Mouse (Mus musculus): Measurements from ENCODE around the gene Dcn. TPM values are rescaled to one million over a fixed set of nuclear protein-coding genes. Genes with fewer than 3 reads are reported as not detected.

Gene Dcn
- polyA plus RNA-seq (2015; fragmentation: Nextera tagmentation; extraction: Ambion mirVana): 59.4 and 59.7 TPM in 2 replicates

DNA sequence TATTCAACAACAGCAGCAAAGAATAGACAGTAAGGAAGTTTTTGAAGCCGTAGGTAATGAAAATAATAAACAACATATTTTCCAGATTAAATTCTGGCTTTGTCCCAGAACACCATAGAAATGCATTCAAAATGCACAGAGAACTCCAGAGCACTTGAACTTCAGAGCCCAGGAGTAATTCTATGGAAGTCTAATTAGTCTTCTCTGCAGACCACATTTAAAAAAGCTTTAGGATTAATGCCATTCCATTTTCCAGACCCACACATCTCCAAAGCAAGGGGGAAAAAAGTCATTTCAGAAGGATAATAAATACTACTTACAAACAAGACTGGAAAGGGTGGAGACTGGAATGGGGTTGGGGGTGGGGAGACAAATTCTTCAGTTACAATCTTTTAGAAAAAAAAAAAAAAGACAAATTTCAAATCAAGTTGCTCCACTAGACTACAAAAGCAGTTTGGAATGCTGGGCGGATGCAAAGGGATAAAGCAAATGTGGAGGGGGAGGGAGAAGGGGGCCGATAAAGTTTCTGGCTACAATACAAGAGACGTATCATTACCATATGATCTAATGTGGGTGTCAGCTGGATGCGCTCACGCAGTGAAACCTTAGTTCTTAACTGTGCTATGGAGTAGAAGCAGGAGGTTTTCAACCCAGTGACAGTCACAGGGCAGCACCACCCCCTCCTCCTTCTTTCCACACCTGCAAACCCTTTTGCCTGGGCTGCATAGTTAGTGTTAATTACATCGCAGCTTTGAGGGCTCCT is at the start of gene Dcn:
TSS of gene Dcn (plus strand) at position 606 of the 763 bp plus-strand sequence.
- no peak within 1 kb of the TSS for H3K27ac ChIP-seq (replicated peaks)
- no peak within 1 kb of the TSS for H3K4me3 ChIP-seq (replicated peaks)
- H3K9ac ChIP-seq: no peak within 1 kb of the TSS
- H3K4me2 ChIP-seq: no peak within 1 kb of the TSS
- H3K36me3 ChIP-seq (replicated peaks): no peaks in the 10 kb centered on the region
- no peaks in the 10 kb centered on the region for H3K9me3 ChIP-seq (replicated peaks)
- H3K27me3 ChIP-seq: no peaks in the 10 kb centered on the region
- WGBS (ENCODE audit: insufficient replicate concordance): 23% methylated on average over 7 of the region's 7 CpGs
- ATAC-seq (ENCODE audit: insufficient read depth): no peak
- H3K4me1 ChIP-seq (replicated peaks): no peaks in the 10 kb centered on the region

DNA sequence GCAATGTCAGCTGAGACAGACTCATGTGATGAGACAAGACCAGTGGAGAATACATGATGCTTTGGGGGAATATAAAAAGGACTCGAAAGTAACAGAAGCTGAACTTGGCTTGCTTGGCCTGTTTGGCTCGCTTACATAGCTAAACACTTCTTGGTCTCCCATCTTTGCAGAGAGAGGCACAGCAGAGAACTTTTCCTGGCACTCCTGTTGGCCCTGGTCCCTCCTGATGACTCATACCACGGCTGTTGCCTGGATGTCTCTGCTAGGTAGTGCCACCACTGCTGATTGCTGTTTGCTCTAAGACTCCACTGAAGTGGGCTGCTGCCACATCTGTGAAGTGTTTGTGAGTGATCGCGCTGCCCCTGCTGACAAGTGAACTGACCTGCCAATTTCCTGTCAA is 42.7 kb upstream of the Dcn start:
- 60% methylated on average over 5 of the region's 5 CpGs for WGBS (ENCODE audit: insufficient replicate concordance)
- no peaks in the 10 kb centered on the region for H3K9me3 ChIP-seq (replicated peaks)
- H3K27ac ChIP-seq (replicated peaks): no peak overlapping the region
- H3K9ac ChIP-seq: no peak overlapping the region
- no peak overlapping the region for H3K4me3 ChIP-seq (replicated peaks)
- no peaks in the 10 kb centered on the region for H3K36me3 ChIP-seq (replicated peaks)
- no peak for ATAC-seq (ENCODE audit: insufficient read depth)
- no peaks in the 10 kb centered on the region for H3K27me3 ChIP-seq
- no peak overlapping the region for H3K4me2 ChIP-seq
- H3K4me1 ChIP-seq (replicated peaks): no peaks in the 10 kb centered on the region

DNA sequence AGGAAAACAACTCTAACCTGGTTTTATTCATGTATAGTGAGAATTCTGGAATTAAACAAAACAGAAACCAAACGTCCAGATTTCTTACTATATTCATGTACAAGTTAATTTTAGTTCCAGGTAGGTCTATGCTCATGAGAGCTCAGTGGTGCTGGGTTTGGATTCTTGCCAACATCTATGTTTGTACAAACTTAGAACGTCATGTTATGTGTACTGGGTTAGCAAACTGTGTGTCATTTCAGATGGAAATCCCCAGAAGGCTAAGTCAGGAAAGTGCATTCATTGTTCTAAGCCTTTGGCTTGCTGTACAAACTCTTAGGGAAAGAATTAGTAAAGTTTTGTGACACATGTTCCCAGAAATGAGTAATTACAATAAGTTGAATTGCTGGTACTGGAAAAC is 37.1 kb upstream of the Dcn start:
- no peaks in the 10 kb centered on the region for H3K27me3 ChIP-seq
- no peak overlapping the region for H3K4me2 ChIP-seq
- no peaks in the 10 kb centered on the region for H3K4me1 ChIP-seq (replicated peaks)
- H3K9me3 ChIP-seq (replicated peaks): no peaks in the 10 kb centered on the region
- H3K36me3 ChIP-seq (replicated peaks): no peaks in the 10 kb centered on the region
- 30% methylated on average over 2 of the region's 2 CpGs for WGBS (ENCODE audit: insufficient replicate concordance)
- no peak overlapping the region for H3K9ac ChIP-seq
- no peak for ATAC-seq (ENCODE audit: insufficient read depth)
- H3K4me3 ChIP-seq (replicated peaks): no peak overlapping the region
- no peak overlapping the region for H3K27ac ChIP-seq (replicated peaks)

- no peaks in the 10 kb centered on the region for H3K36me3 ChIP-seq (replicated peaks)
- H3K27me3 ChIP-seq: no peaks in the 10 kb centered on the region
- H3K9me3 ChIP-seq (replicated peaks): no peaks in the 10 kb centered on the region
- WGBS (ENCODE audit: insufficient replicate concordance): 56% methylated on average over 4 of the region's 4 CpGs
- H3K4me1 ChIP-seq (replicated peaks): no peaks in the 10 kb centered on the region
- H3K27ac ChIP-seq (replicated peaks): no peak overlapping the region
- H3K9ac ChIP-seq: no peak overlapping the region
- no peak for ATAC-seq (ENCODE audit: insufficient read depth)
- H3K4me3 ChIP-seq (replicated peaks): no peak overlapping the region
- no peak overlapping the region for H3K4me2 ChIP-seq
These were observed 32.9 kb upstream of the Dcn start for GRCm38 (mm10) chr10:97446486-97446885.

- ATAC-seq (ENCODE audit: insufficient read depth): no peak
- Histone ChIP-seq H3K27ac (replicated peaks) (no peak overlapping the region), H3K4me1 (replicated peaks) (no peaks in the 10 kb centered on the region), H3K9ac (no peak overlapping the region), H3K27me3 (no peaks in the 10 kb centered on the region), H3K4me2 (no peak overlapping the region), H3K36me3 (replicated peaks) (no peaks in the 10 kb centered on the region), H3K4me3 (replicated peaks) (no peak overlapping the region), H3K9me3 (replicated peaks) (no peaks in the 10 kb centered on the region)
- WGBS (ENCODE audit: insufficient replicate concordance): 63% methylated on average over 1 of the region's 1 CpGs
These were observed 26.5 kb upstream of the Dcn start for GRCm38 (mm10) chr10:97452886-97453285.

GRCm38 (mm10) chr10:97453529-97453928 is 25.9 kb upstream of the Dcn start:
- WGBS (ENCODE audit: insufficient replicate concordance): 66% methylated on average over 9 of the region's 9 CpGs
- no peak overlapping the region for H3K9ac ChIP-seq
- no peaks in the 10 kb centered on the region for H3K9me3 ChIP-seq (replicated peaks)
- H3K27ac ChIP-seq (replicated peaks): no peak overlapping the region
- H3K4me3 ChIP-seq (replicated peaks): no peak overlapping the region
- H3K4me1 ChIP-seq (replicated peaks): no peaks in the 10 kb centered on the region
- no peak for ATAC-seq (ENCODE audit: insufficient read depth)
- H3K27me3 ChIP-seq: no peaks in the 10 kb centered on the region
- H3K4me2 ChIP-seq: no peak overlapping the region
- H3K36me3 ChIP-seq (replicated peaks): no peaks in the 10 kb centered on the region

- Histone ChIP-seq H3K27ac (replicated peaks) (no peak overlapping the region), H3K27me3 (no peaks in the 10 kb centered on the region), H3K4me1 (replicated peaks) (no peaks in the 10 kb centered on the region), H3K9me3 (replicated peaks) (no peaks in the 10 kb centered on the region), H3K4me3 (replicated peaks) (no peak overlapping the region), H3K4me2 (no peak overlapping the region), H3K36me3 (replicated peaks) (no peaks in the 10 kb centered on the region), H3K9ac (no peak overlapping the region)
- 74% methylated on average over 7 of the region's 7 CpGs for WGBS (ENCODE audit: insufficient replicate concordance)
- no peak for ATAC-seq (ENCODE audit: insufficient read depth)
These were observed 22.4 kb upstream of the Dcn start for GRCm38 (mm10) chr10:97456993-97457392.

DNA sequence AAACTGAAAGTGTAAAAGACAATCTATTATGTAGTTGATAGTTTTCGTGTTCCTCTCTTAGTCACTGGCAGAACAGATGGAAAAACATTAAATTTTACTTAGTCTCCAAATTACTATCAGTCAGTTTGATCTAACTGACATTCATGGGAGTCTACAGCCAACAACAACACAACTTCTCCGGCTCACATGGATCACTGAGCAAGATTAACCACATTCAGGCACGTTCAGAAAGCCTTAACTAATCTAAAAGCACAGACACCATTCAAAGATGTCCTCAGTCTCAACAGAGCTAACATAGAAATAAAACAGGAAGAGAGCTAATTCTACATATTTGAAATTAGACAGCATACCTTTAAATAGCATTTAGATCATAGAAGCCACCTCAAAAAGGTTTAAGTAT is 12.6 kb upstream of the Dcn start:
- H3K27ac ChIP-seq (replicated peaks): no peak overlapping the region
- no peaks in the 10 kb centered on the region for H3K9me3 ChIP-seq (replicated peaks)
- H3K4me1 ChIP-seq (replicated peaks): no peaks in the 10 kb centered on the region
- H3K4me2 ChIP-seq: no peak overlapping the region
- WGBS (ENCODE audit: insufficient replicate concordance): 35% methylated on average over 3 of the region's 3 CpGs
- no peaks in the 10 kb centered on the region for H3K27me3 ChIP-seq
- H3K36me3 ChIP-seq (replicated peaks): no peaks in the 10 kb centered on the region
- ATAC-seq (ENCODE audit: insufficient read depth): no peak
- H3K4me3 ChIP-seq (replicated peaks): no peak overlapping the region
- no peak overlapping the region for H3K9ac ChIP-seq

DNA sequence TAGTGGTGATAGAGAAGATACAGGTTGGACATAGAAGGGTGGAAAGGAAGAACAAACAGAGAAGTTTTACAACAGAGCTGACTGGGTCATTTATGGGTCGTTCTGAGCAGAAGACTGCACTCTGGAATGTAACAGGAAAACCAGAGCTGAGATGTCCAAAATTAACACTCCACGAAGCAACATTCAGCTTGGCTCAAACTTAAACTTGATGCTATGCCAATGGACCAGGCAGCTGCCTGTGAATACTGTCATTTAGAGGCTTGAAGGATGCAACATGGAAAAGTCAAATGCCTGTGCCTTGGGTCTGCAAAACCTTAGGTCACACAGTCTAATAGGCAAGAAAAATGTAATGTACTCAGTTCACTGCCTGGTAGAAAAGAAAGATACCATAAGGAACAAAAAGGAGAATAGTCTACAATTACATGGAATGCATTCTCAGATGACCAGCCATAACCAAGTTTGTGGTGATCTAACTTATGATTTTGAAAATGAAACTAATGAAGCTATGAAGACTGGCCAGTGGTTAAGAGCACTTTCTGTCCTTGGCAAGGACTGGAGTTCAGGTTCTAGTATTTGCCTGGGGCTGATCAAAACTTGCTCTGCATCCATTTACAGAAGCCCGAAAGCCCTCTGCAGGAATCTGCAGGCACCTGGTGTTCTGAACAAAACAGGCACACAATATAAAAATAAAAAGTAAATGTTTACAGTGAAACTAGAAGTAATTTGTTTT is 9.8 kb upstream of the Dcn start:
- no peaks in the 10 kb centered on the region for H3K9me3 ChIP-seq (replicated peaks)
- H3K4me1 ChIP-seq (replicated peaks): no peaks in the 10 kb centered on the region
- no peak overlapping the region for H3K4me2 ChIP-seq
- WGBS (ENCODE audit: insufficient replicate concordance): 45% methylated on average over 3 of the region's 3 CpGs
- ATAC-seq (ENCODE audit: insufficient read depth): no peak
- no peak overlapping the region for H3K4me3 ChIP-seq (replicated peaks)
- H3K27ac ChIP-seq (replicated peaks): no peak overlapping the region
- H3K9ac ChIP-seq: no peak overlapping the region
- H3K27me3 ChIP-seq: no peaks in the 10 kb centered on the region
- H3K36me3 ChIP-seq (replicated peaks): no peaks in the 10 kb centered on the region

GRCm38 (mm10) chr10:97475460-97475859 is 3.9 kb upstream of the Dcn start:
- H3K4me3 ChIP-seq (replicated peaks): no peak overlapping the region
- no peaks in the 10 kb centered on the region for H3K27me3 ChIP-seq
- H3K9ac ChIP-seq: no peak overlapping the region
- no peak overlapping the region for H3K4me2 ChIP-seq
- no peak for ATAC-seq (ENCODE audit: insufficient read depth)
- no peaks in the 10 kb centered on the region for H3K4me1 ChIP-seq (replicated peaks)
- 48% methylated on average over 6 of the region's 6 CpGs for WGBS (ENCODE audit: insufficient replicate concordance)
- no peaks in the 10 kb centered on the region for H3K36me3 ChIP-seq (replicated peaks)
- H3K9me3 ChIP-seq (replicated peaks): no peaks in the 10 kb centered on the region
- no peak overlapping the region for H3K27ac ChIP-seq (replicated peaks)

- no peak overlapping the region for H3K4me3 ChIP-seq (replicated peaks)
- no peaks in the 10 kb centered on the region for H3K4me1 ChIP-seq (replicated peaks)
- no peak overlapping the region for H3K9ac ChIP-seq
- WGBS (ENCODE audit: insufficient replicate concordance): 57% methylated on average over 3 of the region's 3 CpGs
- ATAC-seq (ENCODE audit: insufficient read depth): no peak
- no peaks in the 10 kb centered on the region for H3K36me3 ChIP-seq (replicated peaks)
- H3K4me2 ChIP-seq: no peak overlapping the region
- H3K27ac ChIP-seq (replicated peaks): no peak overlapping the region
- H3K9me3 ChIP-seq (replicated peaks): no peaks in the 10 kb centered on the region
- no peaks in the 10 kb centered on the region for H3K27me3 ChIP-seq
These were observed 1.1 kb upstream of the Dcn start for GRCm38 (mm10) chr10:97478259-97478658.
